Comparison of ENCODE assay signal across 8 mouse cellular contexts in the genomic region with DNA sequence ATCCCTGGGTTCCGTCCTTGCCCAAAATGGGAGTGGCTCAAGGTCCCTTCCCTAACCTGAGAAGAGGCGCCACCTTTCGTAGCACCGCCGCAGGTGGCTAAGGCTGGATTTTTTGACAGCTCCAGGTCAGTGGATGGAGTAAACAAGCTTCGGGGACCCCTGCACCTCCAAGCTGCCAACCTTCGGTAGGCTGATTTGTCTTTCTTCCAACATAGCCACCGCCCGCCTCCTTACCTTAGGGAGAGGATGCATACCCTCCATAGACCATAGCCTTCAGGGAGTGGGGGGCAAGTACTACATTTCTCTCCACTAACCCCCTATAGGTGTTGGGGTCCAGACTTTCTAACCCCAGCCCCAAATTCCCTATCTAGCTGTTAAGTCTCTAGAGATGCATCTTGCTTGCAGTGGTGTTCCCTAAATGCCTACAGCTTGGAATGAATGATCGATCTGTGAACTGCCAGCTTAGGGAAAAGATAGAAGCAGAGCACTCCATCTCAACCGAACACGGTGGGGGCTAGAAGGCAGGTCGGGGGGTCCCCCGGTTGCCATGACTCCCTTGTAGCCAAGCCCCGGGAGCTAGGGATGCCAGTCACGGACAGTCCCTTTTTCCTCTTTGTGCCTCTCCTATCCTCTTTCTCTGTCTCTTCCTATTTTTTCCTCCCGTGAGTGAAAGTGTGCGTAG. TPM values are rescaled to one million over a fixed set of nuclear protein-coding genes. Genes with fewer than 3 reads are reported as not detected.
DNase-seq lines count a peak whose midpoint lies in the region; ATAC-seq and TF ChIP-seq lines count a peak whose summit lies in the region.

No protein-coding gene starts in this region.

- no peak overlapping the region for H3K27ac ChIP-seq in lung, embryonic 15.5 days
- H3K27ac ChIP-seq in forebrain, embryonic 11.5 days (ENCODE audit: low read depth, low read length), result no peak overlapping the region
- H3K27ac ChIP-seq in liver, embryonic 13.5 days, result no peak overlapping the region
- H3K27ac ChIP-seq in stomach, embryonic 14.5 days (ENCODE audit: low read length), result no peak overlapping the region; the same call in 1 of the 2 replicates

- H3K4me1 ChIP-seq in lung, embryonic 15.5 days, result peaks cover 12% of the 10 kb centered on the region; the same call in 1 of the 2 replicates
- no peaks in the 10 kb centered on the region for H3K4me1 ChIP-seq in lung, adult 2 months (ENCODE audit: control insufficient read depth, insufficient read depth, low read length)
- H3K4me1 ChIP-seq in forebrain, embryonic 11.5 days (replicated peaks; ENCODE audit: control insufficient read depth, insufficient read depth, low read length), result peaks cover 2% of the 10 kb centered on the region; the same call in 1 of the 2 replicates
- H3K4me1 ChIP-seq in liver, embryonic 13.5 days (replicated peaks), result peaks cover 10% of the 10 kb centered on the region
- 0 out of 2 replicates have a peak, but pooled peaks cover 6% of the 10 kb centered on the region for H3K4me1 ChIP-seq in stomach, embryonic 14.5 days (ENCODE audit: control insufficient read depth, insufficient read depth, low read length)

- no peak for DNase-seq in lung, adult 2 months
- peak; percentile 62 for DNase-seq in cerebellum, adult 8-10 months
- peak; percentile 57 for DNase-seq in forebrain, embryonic 11.5 days (ENCODE audit: low spot score)
- DNase-seq in liver, embryonic 13.5 days, result no peak
- no peak for DNase-seq in adipocyte (ENCODE audit: low spot score)
- DNase-seq in lung, postnatal 25 days (ENCODE audit: low spot score), result no peak

- TF ChIP-seq CTCF in lung, adult 2 months (IDR thresholded peaks at IDR 0.05; ENCODE audit: insufficient read depth, low read length), result no peak

- ATAC-seq in lung, embryonic 15.5 days (ENCODE audit: borderline replicate concordance, extremely low read depth, low FRiP score, low TSS enrichment), result no peak
- ATAC-seq in forebrain, embryonic 11.5 days (replicated peaks; ENCODE audit: low FRiP score), result peak; percentile 31
- ATAC-seq in liver, embryonic 13.5 days (ENCODE audit: low read depth), result no peak
- ATAC-seq in stomach, embryonic 14.5 days (ENCODE audit: insufficient number of reproducible peaks, insufficient read depth, low FRiP score, low read depth), result peak; percentile 19; the same call in 1 of the 2 replicates

- no peak for TF ChIP-seq POLR2A in lung, adult 2 months (IDR thresholded peaks at IDR 0.05; ENCODE audit: borderline replicate concordance, extremely low read depth, low read depth, low read length)

- no peaks in the 10 kb centered on the region for H3K9me3 ChIP-seq in lung, embryonic 15.5 days
- no peaks in the 10 kb centered on the region for H3K9me3 ChIP-seq in forebrain, embryonic 11.5 days (ENCODE audit: control insufficient read depth, low read length)
- no peaks in the 10 kb centered on the region for H3K9me3 ChIP-seq in liver, embryonic 13.5 days (replicated peaks)
- no peaks in the 10 kb centered on the region for H3K9me3 ChIP-seq in stomach, embryonic 14.5 days (ENCODE audit: control insufficient read depth, low read depth, low read length)

- H3K4me3 ChIP-seq in lung, embryonic 15.5 days, result peak overlapping the region; percentile 24
- H3K4me3 ChIP-seq in lung, adult 2 months (replicated peaks; ENCODE audit: extremely low read depth, low read depth, low read length), result no peak overlapping the region
- H3K4me3 ChIP-seq in forebrain, embryonic 11.5 days (ENCODE audit: low read depth, low read length), result peak overlapping the region; percentile 44
- H3K4me3 ChIP-seq in liver, embryonic 13.5 days (replicated peaks), result peak overlapping the region; percentile 30
- H3K4me3 ChIP-seq in stomach, embryonic 14.5 days (ENCODE audit: low read depth, low read length), result peak overlapping the region; percentile 38

- no peak overlapping the region for H3K9ac ChIP-seq in lung, embryonic 15.5 days
- peak overlapping the region; percentile 53 for H3K9ac ChIP-seq in forebrain, embryonic 11.5 days (ENCODE audit: low read length)
- no peak overlapping the region for H3K9ac ChIP-seq in liver, embryonic 13.5 days
- no peak overlapping the region for H3K9ac ChIP-seq in stomach, embryonic 14.5 days (replicated peaks; ENCODE audit: low read depth, low read length)

- WGBS in lung, embryonic 15.5 days, result 8% methylated on average over 18 of the region's 18 CpGs
- 4% methylated on average over 18 of the region's 18 CpGs for WGBS in lung, adult 2 months
- 3% methylated on average over 18 of the region's 18 CpGs for WGBS in forebrain, embryonic 11.5 days
- 7% methylated on average over 18 of the region's 18 CpGs for WGBS in liver, embryonic 13.5 days (ENCODE audit: insufficient replicate concordance)
- WGBS in stomach, embryonic 14.5 days, result 5% methylated on average over 18 of the region's 18 CpGs

- H3K36me3 ChIP-seq in lung, embryonic 15.5 days, result no peaks in the 10 kb centered on the region
- no peaks in the 10 kb centered on the region for H3K36me3 ChIP-seq in forebrain, embryonic 11.5 days (ENCODE audit: control insufficient read depth, insufficient read depth, low read length)
- H3K36me3 ChIP-seq in liver, embryonic 13.5 days, result no peaks in the 10 kb centered on the region
- H3K36me3 ChIP-seq in stomach, embryonic 14.5 days (ENCODE audit: control insufficient read depth, insufficient read depth, low read length), result no peaks in the 10 kb centered on the region

- H3K27me3 ChIP-seq in lung, embryonic 15.5 days, result peaks cover 40% of the 10 kb centered on the region
- H3K27me3 ChIP-seq in forebrain, embryonic 11.5 days (ENCODE audit: control insufficient read depth, insufficient read depth, low read length), result peaks cover 24% of the 10 kb centered on the region
- H3K27me3 ChIP-seq in liver, embryonic 13.5 days, result peaks cover 42% of the 10 kb centered on the region
- H3K27me3 ChIP-seq in stomach, embryonic 14.5 days (ENCODE audit: control insufficient read depth, insufficient read depth, low read length), result peaks cover 7% of the 10 kb centered on the region; the same call in 1 of the 2 replicates

- peak overlapping the region; percentile 54 for H3K4me2 ChIP-seq in lung, embryonic 15.5 days
- peak overlapping the region; percentile 84 for H3K4me2 ChIP-seq in forebrain, embryonic 11.5 days (ENCODE audit: low read depth, low read length, severe bottlenecking)
- H3K4me2 ChIP-seq in liver, embryonic 13.5 days, result peak overlapping the region; percentile 54
- peak overlapping the region; percentile 74 for H3K4me2 ChIP-seq in stomach, embryonic 14.5 days (replicated peaks; ENCODE audit: low read depth, low read length)

RNA-seq across cellular contexts. Expression of a gene that starts 1.0 kb away (rescaled TPM):
- 0.29 and 0.56 TPM in 2 replicates for polyA plus RNA-seq in lung, embryonic 15.5 days (2015; fragmentation: Nextera tagmentation; extraction: Ambion mirVana)
- 0.07 and 1.3 TPM in 2 replicates for polyA plus RNA-seq in lung, adult 2 months (2012; rRNA removed)
- polyA plus RNA-seq in forebrain, embryonic 11.5 days (2014; fragmentation: Nextera tagmentation; extraction: Ambion mirVana), result 6.2 and 6.5 TPM in 2 replicates
- 0.09 and 0.13 TPM in 2 replicates for polyA plus RNA-seq in liver, embryonic 13.5 days (2015; fragmentation: Nextera tagmentation; extraction: Ambion mirVana)
- 8.1 and 9.3 TPM in 2 replicates for polyA plus RNA-seq in stomach, embryonic 14.5 days (2014; fragmentation: Nextera tagmentation; extraction: Ambion mirVana)

Comparison
In these comparisons a context has a peak if more than half of its experiments do, and no peak if none do; other contexts are left out.
1. ATAC-seq: peak in forebrain, embryonic 11.5 days (single experiment) and stomach, embryonic 14.5 days (single experiment); none in lung, embryonic 15.5 days (single experiment) and liver, embryonic 13.5 days (single experiment).
2. DNase-seq: peak in cerebellum, adult 8-10 months (single experiment) and forebrain, embryonic 11.5 days (single experiment); none in lung, adult 2 months (single experiment), liver, embryonic 13.5 days (single experiment), adipocyte (single experiment) and lung, postnatal 25 days (single experiment).
3. Peak in every context shown above with its lines, with median percentiles within 50 percentile points of each other: H3K4me2 ChIP-seq.